Mouse (Mus musculus) hindbrain, embryonic 15.5 days (tissue): Measurements from ENCODE around the gene Rnf38. TPM values are rescaled to one million over a fixed set of nuclear protein-coding genes. Genes with fewer than 3 reads are reported as not detected.

ENCODE experiments used
- ATAC-seq: fragments of 200-750 bp; cut with Nextera tagmentation; 2 replicates; pipeline ENCODE4 v1.8.0; 2017; ENCODE audit warnings: low read depth, moderate number of reproducible peaks, moderate TSS enrichment; ENCODE audit not compliant: low FRiP score
- H3K27ac ChIP-seq: fragments of 300-500 bp; sonication (generic); replicated peaks from 2 replicates; pipeline ENCODE4 v1.5.1; 2015; ENCODE audit warnings: mild to moderate bottlenecking, inconsistent platforms
- H3K27me3 ChIP-seq: fragments of 300-500 bp; sonication (generic); 2 replicates; pipeline ENCODE4 v1.6.1; 2015; ENCODE audit warnings: control low read depth, inconsistent platforms
- H3K36me3 ChIP-seq: fragments of 300-500 bp; sonication (generic); 2 replicates; pipeline ENCODE4 v1.6.1; 2015; ENCODE audit warnings: control low read depth, inconsistent platforms
- H3K4me1 ChIP-seq: fragments of 300-500 bp; sonication (generic); replicated peaks from 2 replicates; pipeline ENCODE4 v1.6.1; 2015; ENCODE audit warnings: control low read depth, inconsistent platforms
- H3K4me2 ChIP-seq: fragments of 300-500 bp; sonication (generic); 2 replicates; pipeline ENCODE4 v1.6.1; 2015; ENCODE audit warnings: moderate library complexity, mild to moderate bottlenecking, inconsistent platforms
- H3K4me3 ChIP-seq: fragments of 300-500 bp; sonication (generic); 2 replicates; pipeline ENCODE4 v1.5.1; 2015; ENCODE audit warnings: mild to moderate bottlenecking, inconsistent platforms
- H3K9ac ChIP-seq: fragments of 300-500 bp; sonication (generic); 2 replicates; pipeline ENCODE4 v1.6.1; 2015; ENCODE audit warnings: inconsistent platforms
- H3K9me3 ChIP-seq: fragments of 300-500 bp; sonication (generic); 2 replicates; pipeline ENCODE4 v1.6.1; 2016; ENCODE audit warnings: control low read depth, inconsistent platforms
- WGBS: fragments of 180-500 bp; shearing (Covaris S2); methylation state at CpG from one replicate; pipeline ENCODE4 v1.1.7; 2015; 5-methylcytosine and 5-hydroxymethylcytosine counted together
- polyA plus RNA-seq: library from polyadenylated mRNA; unstranded; fragments of >200 nt; fragmentation: Nextera tagmentation; extraction: Ambion mirVana; gene quantifications from 2 replicates; pipeline ENCODE4 v1.2.1, GENCODE M21; 2015

Rnf38 gene
- polyA plus RNA-seq, 1 experiment from 2014 or later, result 30.5 TPM

DNA sequence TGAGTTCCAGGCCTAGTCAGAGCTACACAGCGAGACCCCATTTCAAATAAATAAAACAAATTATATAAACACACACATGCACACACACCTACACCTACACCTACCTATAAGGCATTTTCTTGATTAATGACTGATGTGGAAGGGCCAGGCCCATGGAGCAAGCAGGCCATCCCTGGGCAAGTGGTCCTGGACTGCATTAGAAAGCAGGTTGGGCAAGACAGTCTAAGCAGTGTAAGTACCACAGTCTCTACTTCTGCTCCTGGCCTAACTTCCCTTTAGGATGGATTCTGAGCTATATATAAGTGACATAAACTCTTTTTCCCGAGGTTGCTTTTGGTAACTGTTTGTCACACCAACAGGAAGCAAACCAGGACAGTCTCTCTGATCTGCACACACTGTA is 70.6 kb downstream of the Rnf38 start:
- Histone ChIP-seq H3K27me3 (no peaks in the 10 kb centered on the region), H3K9ac (no peak overlapping the region), H3K4me1 (peaks cover 62% of the 10 kb centered on the region), H3K27ac (no peak overlapping the region), H3K36me3 (no peaks in the 10 kb centered on the region), H3K4me2 (no peak overlapping the region), H3K9me3 (no peaks in the 10 kb centered on the region), H3K4me3 (no peak overlapping the region)
- no peak for ATAC-seq
- 85% methylated on average over 2 of the region's 2 CpGs for WGBS

DNA sequence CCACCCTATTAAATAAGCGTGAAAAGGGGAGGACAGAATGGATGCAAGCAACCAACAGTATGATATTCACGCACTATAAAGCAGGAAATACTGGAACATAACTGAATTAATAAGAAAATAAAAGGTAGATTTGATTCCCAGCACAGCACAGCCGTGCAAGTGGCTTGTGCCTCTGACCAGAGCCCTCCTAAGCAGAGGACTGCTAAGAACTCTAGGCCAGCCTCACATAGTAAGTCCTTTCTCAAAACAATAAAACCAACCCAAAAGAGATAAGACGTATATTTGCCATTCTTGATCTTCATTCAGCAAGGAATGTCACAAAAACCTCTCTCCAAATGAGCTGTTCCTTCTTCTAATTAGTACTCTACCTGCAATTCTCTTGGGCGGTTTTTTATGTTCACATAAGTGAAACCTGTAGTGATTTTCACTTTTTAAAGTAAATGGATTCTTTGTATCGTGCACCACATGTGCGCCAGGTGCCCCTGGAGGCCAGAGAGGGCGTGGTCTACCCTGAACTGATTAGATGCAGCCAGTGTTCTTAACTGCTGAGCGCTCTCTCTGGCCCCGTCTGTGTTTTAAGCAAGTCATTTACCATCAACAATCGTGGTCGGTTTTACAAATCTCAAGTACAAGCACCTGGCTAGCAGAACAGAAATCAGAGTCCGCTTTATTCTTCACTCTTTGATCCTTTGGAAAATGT is 72.4 kb downstream of the Rnf38 start:
- H3K27me3 ChIP-seq, result no peaks in the 10 kb centered on the region
- ATAC-seq, result no peak
- H3K4me3 ChIP-seq, result no peak overlapping the region
- H3K9me3 ChIP-seq, result no peaks in the 10 kb centered on the region
- H3K27ac ChIP-seq, result no peak overlapping the region
- no peak overlapping the region for H3K9ac ChIP-seq
- H3K4me1 ChIP-seq, result peaks cover 54% of the 10 kb centered on the region
- no peaks in the 10 kb centered on the region for H3K36me3 ChIP-seq
- 58% methylated on average over 13 of the region's 13 CpGs for WGBS
- no peak overlapping the region for H3K4me2 ChIP-seq

DNA sequence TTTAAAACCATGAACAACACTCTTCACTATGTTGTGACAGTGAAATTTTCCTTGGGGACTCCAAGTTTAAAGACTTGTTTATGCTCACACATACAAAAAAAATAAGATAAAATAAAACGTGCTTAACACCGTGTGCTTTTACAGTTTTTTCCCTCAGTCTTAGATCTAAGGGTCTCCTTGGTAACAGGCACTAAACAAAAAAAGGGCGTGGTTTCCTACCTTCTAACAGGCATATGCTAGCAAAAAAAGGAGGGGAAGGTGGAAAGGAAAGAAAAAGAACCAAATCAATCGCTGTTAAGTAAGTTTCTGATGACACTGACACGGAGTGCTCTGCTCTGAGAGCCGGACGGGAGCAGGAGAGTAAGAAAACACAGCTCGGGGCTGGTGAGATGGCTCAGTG is 73.8 kb downstream of the Rnf38 start:
- H3K27ac ChIP-seq, result no peak overlapping the region
- 86% methylated on average over 8 of the region's 8 CpGs for WGBS
- H3K9me3 ChIP-seq, result no peaks in the 10 kb centered on the region
- ATAC-seq, result no peak
- no peak overlapping the region for H3K4me2 ChIP-seq
- H3K9ac ChIP-seq, result no peak overlapping the region
- peaks cover 43% of the 10 kb centered on the region for H3K4me1 ChIP-seq
- H3K4me3 ChIP-seq, result no peak overlapping the region
- no peaks in the 10 kb centered on the region for H3K27me3 ChIP-seq
- no peaks in the 10 kb centered on the region for H3K36me3 ChIP-seq

DNA sequence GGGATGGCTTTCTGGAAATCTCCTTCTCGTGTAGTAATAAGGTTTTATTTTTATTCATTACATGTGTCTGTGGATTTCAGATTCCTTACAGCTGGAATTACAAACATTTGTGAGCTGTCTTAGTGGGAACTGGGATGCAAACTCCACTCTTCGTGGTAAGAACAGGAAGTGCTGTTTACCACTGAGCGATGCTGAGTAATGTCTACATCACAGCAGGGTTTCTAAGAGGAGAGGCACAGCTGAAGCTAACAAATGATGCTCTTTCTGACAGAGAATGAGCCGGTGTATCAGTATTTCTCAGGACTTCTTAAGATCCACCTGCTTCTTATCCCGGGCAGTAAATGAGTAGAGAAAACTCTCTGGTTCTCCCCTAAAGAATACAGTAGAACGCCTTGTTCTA is 77.1 kb downstream of the Rnf38 start:
- Histone ChIP-seq H3K36me3 (peaks cover 3% of the 10 kb centered on the region; the same call in 1 of the 2 replicates), H3K9ac (no peak overlapping the region), H3K9me3 (no peaks in the 10 kb centered on the region), H3K27ac (no peak overlapping the region), H3K4me2 (no peak overlapping the region), H3K4me3 (no peak overlapping the region), H3K4me1 (peaks cover 11% of the 10 kb centered on the region), H3K27me3 (no peaks in the 10 kb centered on the region)
- WGBS, result 57% methylated on average over 6 of the region's 6 CpGs
- no peak for ATAC-seq

DNA sequence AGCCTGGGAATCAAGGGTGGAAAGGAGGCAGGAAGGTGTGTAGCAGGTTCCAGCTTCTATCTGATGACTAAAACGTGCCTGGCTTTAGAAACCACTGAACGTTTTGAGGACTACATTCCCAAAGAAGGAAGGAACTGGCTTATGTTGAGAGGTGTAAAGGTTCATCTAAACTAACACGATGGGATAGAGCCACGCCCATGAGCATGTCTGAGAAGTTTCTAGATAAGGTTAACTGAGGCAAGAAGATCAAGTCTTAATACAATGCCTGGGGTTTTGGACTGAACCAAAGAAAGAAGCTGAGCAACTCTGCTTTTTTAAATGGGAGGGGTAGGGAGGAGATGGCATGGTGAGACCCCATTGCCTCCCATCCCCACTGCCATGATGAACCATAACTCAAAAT is 78.7 kb downstream of the Rnf38 start:
- 90% methylated on average over 4 of the region's 4 CpGs for WGBS
- Histone ChIP-seq H3K9ac (no peak overlapping the region), H3K9me3 (no peaks in the 10 kb centered on the region), H3K4me3 (no peak overlapping the region), H3K36me3 (peaks cover 12% of the 10 kb centered on the region), H3K4me2 (no peak overlapping the region), H3K4me1 (0 out of 2 replicates have a peak, but pooled peaks cover under 1% of the 10 kb centered on the region), H3K27ac (no peak overlapping the region), H3K27me3 (no peaks in the 10 kb centered on the region)
- no peak for ATAC-seq

DNA sequence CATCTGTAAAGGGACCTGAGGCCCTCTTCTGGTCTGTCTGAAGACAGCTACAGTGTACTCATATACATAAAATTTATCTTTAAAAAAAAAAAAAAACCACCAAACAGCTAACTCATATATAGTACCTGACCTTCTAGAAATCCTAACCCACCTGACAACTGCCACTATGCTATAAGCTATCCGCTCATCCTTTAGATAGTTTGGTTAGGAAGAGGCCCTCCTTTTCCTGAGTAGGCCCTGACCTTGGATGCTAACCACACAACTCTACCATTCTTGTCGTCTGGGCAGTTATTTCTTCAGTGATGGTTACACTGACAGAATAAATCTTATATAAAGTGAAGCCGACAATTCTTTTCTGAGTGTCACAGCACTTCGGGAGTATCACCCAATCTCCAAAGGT is 80.7 kb downstream of the Rnf38 start:
- H3K4me3 ChIP-seq, result no peak overlapping the region
- H3K9me3 ChIP-seq, result no peaks in the 10 kb centered on the region
- no peaks in the 10 kb centered on the region for H3K4me1 ChIP-seq
- WGBS, result 89% methylated on average over 4 of the region's 4 CpGs
- no peak for ATAC-seq
- no peaks in the 10 kb centered on the region for H3K27me3 ChIP-seq
- no peak overlapping the region for H3K9ac ChIP-seq
- peaks cover 26% of the 10 kb centered on the region for H3K36me3 ChIP-seq
- H3K4me2 ChIP-seq, result no peak overlapping the region
- H3K27ac ChIP-seq, result no peak overlapping the region

DNA sequence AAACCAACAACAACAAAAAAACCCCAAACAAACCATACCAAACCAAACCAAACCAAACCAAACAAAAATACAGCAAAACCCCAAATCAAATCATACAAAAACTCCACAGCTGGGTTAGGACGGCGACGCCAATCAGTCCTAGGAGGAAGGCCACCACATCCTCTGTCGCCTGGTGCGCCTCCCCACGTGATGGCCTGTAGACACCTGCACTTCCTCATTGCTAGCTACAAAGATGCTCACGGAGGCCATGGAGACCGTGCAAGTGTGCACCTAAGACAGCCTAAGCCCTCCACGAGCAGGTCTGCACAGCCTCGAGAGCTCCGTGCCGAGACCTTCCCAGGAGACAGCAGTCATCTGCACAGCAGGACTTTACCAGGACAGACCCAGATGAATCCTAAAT is 106.8 kb downstream of the Rnf38 start:
- no peak overlapping the region for H3K4me3 ChIP-seq
- H3K27me3 ChIP-seq, result no peaks in the 10 kb centered on the region
- H3K27ac ChIP-seq, result no peak overlapping the region
- H3K4me1 ChIP-seq, result no peaks in the 10 kb centered on the region
- H3K9me3 ChIP-seq, result no peaks in the 10 kb centered on the region
- H3K4me2 ChIP-seq, result no peak overlapping the region
- 96% methylated on average over 12 of the region's 12 CpGs for WGBS
- ATAC-seq, result no peak
- H3K36me3 ChIP-seq, result peaks cover 45% of the 10 kb centered on the region
- H3K9ac ChIP-seq, result no peak overlapping the region

DNA sequence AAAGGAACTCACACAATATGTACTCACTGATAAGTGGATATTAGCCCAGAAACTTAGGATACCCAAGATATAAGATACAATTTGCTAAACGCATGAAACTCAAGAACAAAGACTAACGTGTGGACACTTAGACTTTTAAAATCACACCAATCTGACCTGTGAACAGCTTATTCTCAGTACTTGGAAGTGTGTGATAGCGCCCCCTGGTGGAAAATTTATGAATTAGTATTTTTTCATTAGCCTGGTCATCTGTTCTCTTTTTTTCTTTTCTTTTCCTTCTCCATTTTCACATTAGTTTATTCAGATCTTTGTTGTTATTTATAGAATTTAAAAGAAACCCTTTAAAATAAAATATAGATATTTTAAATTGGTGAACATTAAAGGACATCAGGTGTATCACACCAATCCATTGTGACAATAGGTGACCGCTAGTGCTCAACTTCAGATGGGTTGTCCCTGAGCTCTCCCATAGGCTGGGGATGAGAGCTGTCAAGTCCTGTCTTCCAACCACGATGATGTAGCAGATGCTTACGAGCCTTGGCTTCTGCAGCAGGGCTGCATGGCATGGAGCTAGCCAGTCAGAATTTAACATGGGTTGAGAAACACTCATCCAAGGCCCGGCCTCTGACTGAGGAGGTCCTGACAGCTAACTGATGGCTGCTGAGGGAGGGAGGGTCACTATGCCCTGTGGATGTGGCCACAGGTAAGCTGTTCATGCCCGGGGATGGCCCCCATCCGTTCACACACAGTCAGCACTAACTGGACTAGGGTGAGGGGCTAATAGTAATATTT is 114.0 kb downstream of the Rnf38 start:
- Histone ChIP-seq H3K4me2 (no peak overlapping the region), H3K36me3 (no peaks in the 10 kb centered on the region), H3K9me3 (no peaks in the 10 kb centered on the region), H3K9ac (no peak overlapping the region), H3K27me3 (no peaks in the 10 kb centered on the region), H3K4me3 (no peak overlapping the region), H3K4me1 (no peaks in the 10 kb centered on the region), H3K27ac (no peak overlapping the region)
- ATAC-seq, result 0 out of 2 replicates have a peak, but pooled peaks have one; percentile 34
- 53% methylated on average over 9 of the region's 9 CpGs for WGBS

DNA sequence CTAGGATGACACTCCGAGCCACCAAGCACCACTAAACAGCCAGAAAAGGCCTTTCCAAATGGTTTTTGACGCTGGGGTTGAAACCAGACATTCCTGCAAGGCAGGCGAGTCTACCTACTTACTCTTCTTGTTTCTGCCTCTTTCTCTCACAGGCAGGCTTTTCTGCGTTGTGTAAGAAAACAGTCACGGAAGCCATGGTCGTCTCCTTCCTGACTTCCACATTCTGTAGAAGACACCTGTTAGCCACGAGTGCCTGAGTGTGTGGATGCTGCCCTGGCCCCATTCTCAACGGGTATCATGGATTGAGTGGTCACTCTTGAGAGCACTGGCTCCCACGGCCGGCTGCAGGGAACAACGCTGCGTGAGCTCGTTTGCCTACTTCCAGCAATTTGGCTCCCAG is 118.5 kb downstream of the Rnf38 start:
- Histone ChIP-seq H3K27ac (no peak overlapping the region), H3K36me3 (no peaks in the 10 kb centered on the region), H3K9ac (no peak overlapping the region), H3K4me3 (no peak overlapping the region), H3K4me2 (no peak overlapping the region), H3K4me1 (peaks cover 9% of the 10 kb centered on the region), H3K27me3 (no peaks in the 10 kb centered on the region), H3K9me3 (no peaks in the 10 kb centered on the region)
- ATAC-seq, result no peak
- 90% methylated on average over 13 of the region's 13 CpGs for WGBS

DNA sequence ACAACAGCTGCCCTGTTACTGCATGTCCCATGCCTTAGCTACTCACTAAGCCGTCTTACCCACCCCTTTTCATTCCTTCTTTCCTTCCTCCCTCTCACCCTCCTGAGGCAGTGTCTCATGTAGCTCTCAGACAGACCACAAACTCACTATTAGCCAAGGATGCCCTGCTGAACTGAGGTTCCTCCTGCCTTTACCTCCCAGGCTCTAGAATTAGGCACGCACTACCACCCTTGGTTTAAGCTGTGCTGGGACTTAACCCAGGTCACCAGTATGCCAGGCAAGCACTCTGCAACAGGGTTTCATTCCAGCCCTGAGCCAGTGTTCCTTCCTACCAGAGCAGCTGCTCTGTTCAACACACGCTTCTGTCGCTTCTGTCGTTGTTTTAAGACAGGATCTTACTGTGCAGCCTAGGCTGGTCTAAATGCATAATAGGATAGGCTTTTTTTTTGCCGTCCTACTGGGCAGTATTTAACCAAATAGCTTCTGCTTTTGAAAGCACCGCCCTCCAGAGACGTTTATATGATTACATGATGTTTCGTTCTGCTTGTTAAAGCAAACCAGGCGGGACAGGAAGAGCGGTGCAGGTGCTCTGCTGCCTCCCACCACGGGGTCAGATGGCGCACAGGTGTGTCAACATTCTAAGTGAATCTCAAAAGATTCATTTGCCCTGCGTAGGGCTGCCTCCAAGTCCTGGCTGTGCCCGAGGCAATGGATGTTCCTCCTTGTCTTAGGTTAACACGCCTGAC is 120.0 kb downstream of the Rnf38 start:
- H3K27me3 ChIP-seq, result no peaks in the 10 kb centered on the region
- no peak for ATAC-seq
- H3K4me2 ChIP-seq, result peak overlapping the region; percentile 24; the same call in 1 of the 2 replicates
- H3K4me1 ChIP-seq, result peaks cover 9% of the 10 kb centered on the region
- H3K9ac ChIP-seq, result no peak overlapping the region
- no peaks in the 10 kb centered on the region for H3K9me3 ChIP-seq
- WGBS, result 35% methylated on average over 16 of the region's 16 CpGs
- no peaks in the 10 kb centered on the region for H3K36me3 ChIP-seq
- H3K27ac ChIP-seq, result no peak overlapping the region
- no peak overlapping the region for H3K4me3 ChIP-seq

DNA sequence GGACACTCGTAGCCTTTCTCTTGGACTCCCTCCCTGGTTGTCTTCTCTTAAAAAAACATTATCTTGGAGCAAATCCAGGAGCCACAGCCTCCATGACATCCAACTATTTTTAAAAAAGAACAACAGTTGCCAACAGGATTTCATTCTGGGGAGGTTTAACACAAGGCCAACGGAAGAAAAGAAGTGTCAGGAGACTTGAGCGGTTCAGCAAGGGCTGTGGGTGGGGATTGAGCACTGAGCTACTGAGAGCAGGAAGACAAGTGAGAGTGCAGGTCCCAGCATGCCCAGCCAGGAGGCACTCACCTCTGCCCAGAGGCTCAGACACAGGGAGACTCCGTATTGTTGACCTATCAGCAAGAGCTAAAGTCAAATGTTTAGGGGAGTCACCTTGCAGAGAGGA is 120.8 kb downstream of the Rnf38 start:
- Histone ChIP-seq H3K4me3 (no peak overlapping the region), H3K27ac (no peak overlapping the region), H3K9me3 (no peaks in the 10 kb centered on the region), H3K4me2 (no peak overlapping the region), H3K36me3 (no peaks in the 10 kb centered on the region), H3K4me1 (peaks cover 9% of the 10 kb centered on the region), H3K27me3 (no peaks in the 10 kb centered on the region), H3K9ac (no peak overlapping the region)
- ATAC-seq, result no peak
- 27% methylated on average over 4 of the region's 4 CpGs for WGBS

DNA sequence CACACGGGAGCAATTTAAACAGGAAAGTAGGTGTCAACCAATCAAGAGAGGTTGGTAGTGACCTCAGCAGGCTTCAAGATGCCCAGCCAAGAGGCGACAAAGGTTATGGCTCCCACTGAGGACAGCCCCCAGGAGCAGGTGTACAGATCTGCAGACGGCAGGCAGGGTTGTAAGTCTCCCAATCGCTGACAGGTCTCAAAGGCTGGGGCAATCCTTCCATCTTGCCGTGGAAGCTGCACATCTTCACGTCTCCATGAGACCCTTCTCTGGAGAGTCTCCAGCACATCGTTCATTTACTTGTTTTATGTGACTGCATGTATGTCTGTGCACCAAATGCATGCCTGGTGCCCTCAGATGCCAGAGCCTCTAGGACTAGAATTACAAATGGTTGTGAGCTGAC is 122.8 kb downstream of the Rnf38 start:
- Histone ChIP-seq H3K4me3 (no peak overlapping the region), H3K9ac (no peak overlapping the region), H3K36me3 (no peaks in the 10 kb centered on the region), H3K27me3 (no peaks in the 10 kb centered on the region), H3K4me1 (peaks cover 9% of the 10 kb centered on the region), H3K27ac (no peak overlapping the region), H3K9me3 (no peaks in the 10 kb centered on the region), H3K4me2 (no peak overlapping the region)
- 81% methylated on average over 7 of the region's 7 CpGs for WGBS
- ATAC-seq, result no peak
